Mouse (Mus musculus) testis, postnatal 10 days (tissue): Measurements from ENCODE around the gene Sptssa.
"Not testable (repeated sequence)": the region's sequence is repeated elsewhere in the genome, so short reads cannot be mapped to it uniquely, and the experiment has no call there.

Experiments used
- DNase-seq: peaks from one replicate; pipeline ENCODE4 v3.0.0; 2021; ENCODE audit warnings: low spot score

Gene Sptssa

DNA sequence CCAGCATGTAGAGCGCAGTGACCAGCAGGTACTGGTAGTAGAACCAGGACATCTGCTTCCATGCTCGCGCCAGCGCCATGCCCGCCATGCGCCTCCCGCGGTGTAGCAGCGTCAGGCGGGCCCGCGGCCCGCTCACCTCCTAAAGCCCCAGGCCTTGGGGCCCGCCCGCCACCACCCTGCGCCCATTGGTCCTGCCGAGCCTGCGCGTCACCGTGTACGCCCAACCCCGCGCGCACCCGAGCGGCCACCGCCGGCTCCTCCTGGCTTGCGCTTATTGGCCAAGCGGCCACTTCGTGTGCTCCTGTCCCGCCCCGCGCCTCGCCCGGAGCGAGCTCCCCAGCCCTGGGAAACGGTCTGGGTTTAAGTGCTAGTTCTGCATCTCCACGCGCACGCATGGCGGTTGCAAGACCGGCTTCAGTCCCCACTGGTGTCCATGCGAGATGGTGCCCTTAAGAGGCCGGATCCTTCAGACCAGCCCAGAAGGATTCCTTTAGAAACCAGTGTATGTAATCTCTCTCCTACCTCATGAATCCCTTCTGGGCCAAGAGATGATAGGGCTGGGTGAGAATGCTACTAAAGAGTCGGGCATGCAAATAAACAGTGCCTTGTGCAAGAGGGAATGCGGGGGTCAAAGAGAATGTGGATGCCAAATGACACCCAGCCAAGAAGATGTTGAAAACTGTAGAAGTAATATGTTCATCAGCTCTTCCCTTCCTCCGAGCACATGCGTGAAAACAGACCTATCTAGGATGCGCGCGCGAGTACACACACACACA, at the start of gene Sptssa:
TSS of gene Sptssa (minus strand) at position 178 of the 776 bp plus-strand sequence.
- peak; percentile 96 for DNase-seq

GRCm38 (mm10) chr12:54699394-54699793, 43.0 kb upstream of the Sptssa start:
- DNase-seq, result no peak

- peak; percentile 46 for DNase-seq
Observed at GRCm38 (mm10) chr12:54697791-54698250, 41.4 kb upstream of the Sptssa start.

- peak; percentile 31 for DNase-seq
Observed at GRCm38 (mm10) chr12:54697003-54697597, 40.7 kb upstream of the Sptssa start.

DNA sequence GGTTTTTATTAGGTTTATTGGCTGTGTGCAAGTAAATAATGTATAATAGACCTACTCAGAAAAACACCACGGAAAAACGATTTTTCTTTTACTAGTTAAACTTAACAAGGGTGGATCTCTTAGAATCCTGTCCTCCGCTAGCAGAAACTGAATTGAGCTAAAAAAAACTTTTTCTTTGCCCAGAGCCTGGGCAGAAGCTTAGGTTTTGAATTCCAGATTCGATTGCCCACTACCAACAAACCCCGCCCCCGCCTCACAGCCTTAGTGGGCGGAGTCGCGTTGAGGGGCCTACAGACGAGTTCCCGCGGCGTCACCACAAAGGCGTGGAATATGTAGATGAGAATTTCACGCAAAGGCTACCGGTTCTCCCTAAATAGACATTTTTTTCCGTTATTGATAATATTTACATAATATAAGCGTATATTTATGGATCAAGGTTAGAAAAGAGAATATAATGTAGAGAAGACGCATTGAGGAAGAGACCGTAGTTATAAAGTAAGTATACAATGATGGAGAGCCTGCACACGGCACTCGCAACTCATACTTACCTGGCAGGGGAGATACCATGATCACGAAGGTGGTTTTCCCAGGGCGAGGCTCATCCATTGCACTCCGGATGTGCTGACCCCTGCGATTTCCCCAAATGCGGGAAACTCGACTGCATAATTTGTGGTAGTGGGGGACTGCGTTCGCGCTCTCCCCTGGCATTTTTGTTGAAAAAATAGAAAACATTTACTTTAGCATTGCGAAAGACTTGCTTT, 40.0 kb upstream of the Sptssa start:
- DNase-seq, result peak; percentile 98

DNA sequence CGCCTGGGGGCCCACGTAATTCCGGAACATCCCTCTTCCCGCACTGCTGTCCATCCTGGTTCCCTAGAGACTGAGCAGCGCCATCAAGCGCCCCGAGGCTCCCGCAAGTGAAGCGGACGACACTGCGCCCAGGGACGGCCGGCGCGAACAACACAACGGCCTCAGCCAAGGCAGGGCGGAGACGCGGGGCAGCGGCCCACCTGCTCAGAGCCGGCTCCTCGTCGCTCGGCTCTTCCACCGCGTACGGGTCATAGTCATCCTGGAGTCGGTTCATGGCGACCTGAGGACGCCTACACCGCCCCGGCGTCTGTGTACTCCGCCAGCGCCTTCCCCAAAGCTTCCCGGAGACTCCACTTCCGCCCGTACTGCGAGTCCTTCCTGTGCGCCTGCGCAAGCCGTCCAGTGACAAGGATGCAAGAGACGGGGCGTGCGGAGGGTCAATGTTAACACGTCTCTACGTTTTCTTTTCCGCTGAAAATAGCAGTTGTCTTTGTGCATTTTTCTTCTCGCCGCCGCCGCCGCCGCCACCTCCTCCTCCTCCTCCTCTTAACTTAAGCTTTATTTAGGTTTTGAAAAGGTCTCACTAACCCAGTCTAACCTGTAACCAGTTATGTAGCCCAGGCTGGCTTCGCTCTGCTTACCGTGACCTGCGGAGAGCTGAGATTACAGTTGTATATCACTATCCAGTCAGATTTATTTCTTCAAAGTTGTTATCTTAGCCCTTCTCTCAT, 39.3 kb upstream of the Sptssa start, which contains the start of gene Eapp:
TSS of gene Eapp (minus strand) at position 387 of the 731 bp plus-strand sequence.
- peak; percentile 96 for DNase-seq

GRCm38 (mm10) chr12:54694847-54695510, 38.6 kb upstream of the Sptssa start:
- no peak for DNase-seq

GRCm38 (mm10) chr12:54689082-54689481, 32.7 kb upstream of the Sptssa start:
- DNase-seq, result no peak

DNA sequence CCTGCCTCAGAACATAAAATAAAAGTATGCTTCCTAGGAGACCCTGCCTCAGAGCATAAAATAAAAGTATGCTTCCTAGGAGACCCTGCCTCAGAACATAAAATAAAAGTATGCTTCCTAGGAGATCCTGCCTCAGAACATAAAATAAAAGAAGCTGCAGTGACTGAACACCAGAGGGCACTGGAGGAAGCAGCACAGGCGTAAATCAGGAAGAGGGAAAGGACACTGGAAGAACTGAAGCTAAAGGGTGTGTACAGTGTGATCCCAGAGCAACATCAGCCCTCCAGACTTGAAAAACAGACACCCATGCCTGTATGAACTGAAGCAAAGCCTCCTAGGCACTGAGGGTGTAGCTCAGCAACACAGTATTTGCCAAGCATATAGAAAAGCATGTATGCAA, 26.8 kb upstream of the Sptssa start:
- no peak for DNase-seq

DNA sequence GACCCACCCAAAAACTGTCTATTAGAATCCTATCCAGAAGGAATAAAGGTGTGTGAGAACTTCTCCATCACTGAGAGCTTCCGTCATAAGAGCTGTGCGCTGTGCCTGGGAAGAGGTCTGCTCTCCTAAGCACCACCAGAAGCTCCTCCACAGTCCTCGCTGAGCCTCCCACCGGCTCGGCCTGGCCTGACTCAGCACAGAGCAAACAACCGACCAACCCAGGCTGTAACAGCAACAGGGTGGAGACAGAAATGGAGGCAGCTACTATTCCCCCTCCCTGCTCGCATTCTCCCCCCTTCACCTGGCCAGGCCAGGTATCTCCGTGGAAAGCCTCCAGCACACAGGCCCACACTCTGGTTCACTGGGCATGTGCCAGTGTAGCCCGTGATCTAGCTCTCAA, 20.3 kb upstream of the Sptssa start:
- DNase-seq, result no peak

GRCm38 (mm10) chr12:54675396-54675795, 19.0 kb upstream of the Sptssa start:
- DNase-seq, result no peak

DNA sequence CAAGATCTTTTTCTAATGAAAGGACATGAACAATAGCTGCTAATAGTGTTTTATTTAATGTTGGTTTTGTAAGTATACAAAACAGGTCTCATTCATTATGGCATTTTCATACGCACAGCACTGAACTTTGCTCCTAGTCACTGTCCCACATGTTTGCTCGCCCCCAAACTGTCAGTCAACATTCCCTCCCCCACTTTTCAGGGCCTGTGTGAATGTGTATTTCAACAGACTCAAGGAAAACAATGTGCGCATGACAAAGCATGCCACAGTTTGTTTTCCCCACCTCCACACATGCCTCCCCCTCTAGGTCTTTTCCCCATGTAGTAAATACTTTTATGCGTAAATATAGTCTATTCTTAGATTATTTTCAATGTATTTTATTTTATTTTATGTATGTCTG, 14.9 kb upstream of the Sptssa start:
- DNase-seq, result no peak

- no peak for DNase-seq
Observed at GRCm38 (mm10) chr12:54668141-54668540, 11.8 kb upstream of the Sptssa start.

GRCm38 (mm10) chr12:54665526-54665925, 9.2 kb upstream of the Sptssa start:
- no peak for DNase-seq

GRCm38 (mm10) chr12:54661470-54661869, 5.1 kb upstream of the Sptssa start:
- not testable (repeated sequence) for DNase-seq

DNA sequence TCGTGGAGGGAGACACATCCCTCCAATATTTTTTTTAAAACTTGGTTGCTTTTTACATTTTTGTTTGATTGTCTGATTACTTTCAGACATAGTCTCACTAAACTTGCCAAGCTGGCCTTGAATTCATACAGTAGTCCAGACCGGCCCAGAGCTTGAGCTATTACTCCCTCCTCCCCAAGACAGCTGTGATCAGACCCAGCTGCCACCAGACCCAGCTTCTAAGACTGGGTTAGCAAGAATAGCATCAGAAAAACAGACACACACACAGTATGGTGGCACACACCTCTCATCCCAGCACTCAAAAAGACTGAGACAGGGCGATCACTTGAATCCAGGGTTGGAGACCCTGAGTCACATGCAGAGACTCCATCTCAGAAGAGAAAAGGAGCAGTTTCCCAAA, 3.5 kb upstream of the Sptssa start:
- no peak for DNase-seq

GRCm38 (mm10) chr12:54658425-54659092, 2.2 kb upstream of the Sptssa start:
- no peak for DNase-seq

DNA sequence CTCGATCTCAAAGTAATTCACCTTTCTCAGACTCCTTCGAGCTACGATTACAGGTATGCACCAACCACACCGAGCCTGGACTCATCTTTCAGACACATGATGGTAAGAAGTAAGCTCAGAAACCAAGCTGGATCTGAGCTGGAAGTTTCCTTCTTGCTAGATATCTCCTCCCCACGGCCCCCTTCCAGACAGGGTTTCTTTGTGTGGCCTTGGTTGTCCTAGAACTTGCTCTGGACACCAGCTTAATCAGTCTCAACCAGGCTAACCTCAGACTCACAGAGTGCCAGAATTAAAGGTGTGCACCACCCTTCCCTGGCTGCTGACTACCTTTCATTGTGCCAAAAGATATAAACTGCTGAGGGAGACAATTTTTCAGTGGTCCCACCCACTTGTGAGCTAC, 1.6 kb upstream of the Sptssa start:
- DNase-seq, result no peak

DNA sequence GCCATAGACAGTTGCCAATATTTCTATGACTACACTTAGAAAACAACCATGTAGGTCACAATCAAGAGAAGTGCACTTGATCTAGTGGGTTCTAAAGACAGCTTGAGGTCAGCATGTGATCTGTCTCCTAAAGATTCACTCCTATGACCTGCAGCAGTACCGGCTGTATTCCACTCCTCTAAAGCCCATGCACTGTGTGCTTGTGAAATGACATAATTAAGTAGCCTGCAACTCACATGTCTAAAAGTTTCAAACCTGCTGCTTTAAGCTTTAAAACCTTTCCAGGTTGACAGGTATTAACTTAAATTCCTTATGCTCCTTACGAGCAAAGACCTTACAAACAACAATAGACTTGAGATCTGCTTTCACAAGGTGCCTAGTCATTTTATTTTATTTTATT, 853 bp upstream of the Sptssa start:
- DNase-seq, result no peak

GRCm38 (mm10) chr12:54656039-54656395, 356 bp downstream of the Sptssa start:
- no peak for DNase-seq
